Mouse (Mus musculus) lung, postnatal 0 days (tissue): ENCODE data around the gene Rd3l. TPM values are rescaled to one million over a fixed set of nuclear protein-coding genes. Genes with fewer than 3 reads are reported as not detected.

Source experiments
- ATAC-seq: fragments of 200-750 bp; cut with Nextera tagmentation; 2 replicates; pipeline ENCODE4 v1.8.0; 2017; ENCODE audit warnings: moderate library complexity
- DNase-seq: peaks from one replicate; pipeline ENCODE4 v3.0.0-alpha.2; 2016; ENCODE audit warnings: low spot score
- H3K27ac ChIP-seq: fragments of 300-500 bp; sonication (generic); 2 replicates; pipeline ENCODE4 v1.5.1; 2014; ENCODE audit warnings: antibody characterized with exemption, mild to moderate bottlenecking, low read length, mixed read lengths
- H3K27me3 ChIP-seq: fragments of 300-500 bp; sonication (generic); replicated peaks from 2 replicates; pipeline ENCODE4 v1.6.1; 2014; ENCODE audit warnings: low read length, mixed read lengths; ENCODE audit not compliant: insufficient read depth
- H3K36me3 ChIP-seq: fragments of 300-500 bp; sonication (generic); 2 replicates; pipeline ENCODE4 v1.6.1; 2014; ENCODE audit warnings: low read length, mixed read lengths; ENCODE audit not compliant: insufficient read depth
- H3K4me1 ChIP-seq: fragments of 300-500 bp; sonication (generic); 2 replicates; pipeline ENCODE4 v1.6.1; 2014; ENCODE audit warnings: antibody characterized with exemption, low read depth, low read length, mixed read lengths; ENCODE audit not compliant: insufficient read depth
- H3K4me2 ChIP-seq: fragments of 300-500 bp; sonication (generic); replicated peaks from 2 replicates; pipeline ENCODE4 v1.6.1; 2014; ENCODE audit warnings: low read depth, mild to moderate bottlenecking, low read length, moderate library complexity, mixed read lengths
- H3K4me3 ChIP-seq: fragments of 300-500 bp; sonication (generic); 2 replicates; pipeline ENCODE4 v1.5.1; 2014; ENCODE audit warnings: low read depth, low read length
- H3K9ac ChIP-seq: fragments of 300-500 bp; sonication (generic); replicated peaks from 2 replicates; pipeline ENCODE4 v1.6.1; 2014; ENCODE audit warnings: low read depth, mild to moderate bottlenecking
- H3K9me3 ChIP-seq: fragments of 300-500 bp; sonication (generic); 2 replicates; pipeline ENCODE4 v1.6.1; 2016; ENCODE audit warnings: low read length, mixed read lengths
- CTCF ChIP-seq: IDR thresholded peaks from 2 replicates; pipeline ENCODE4 v1.5.1; 2016; ENCODE audit warnings: antibody characterized with exemption, mild to moderate bottlenecking
- EP300 ChIP-seq: IDR thresholded peaks from 2 replicates; pipeline ENCODE4 v1.6.1; 2016; ENCODE audit warnings: antibody characterized with exemption, mild to moderate bottlenecking, control low read depth
- WGBS: fragments of 180-500 bp; shearing (Covaris S2); extraction: QIAGEN DNeasy Blood & Tissue Kit; methylation state at CpG from one replicate; pipeline ENCODE4 v1.1.7; 2014; 5-methylcytosine and 5-hydroxymethylcytosine counted together
- polyA plus RNA-seq: library from polyadenylated mRNA; unstranded; fragments of >200 nt; fragmentation: Nextera tagmentation; extraction: Ambion mirVana; gene quantifications from 2 replicates; pipeline ENCODE4 v1.2.1, GENCODE M21; 2015

The Rd3l gene
- polyA plus RNA-seq, 1 experiment from 2014 or later = not detected

DNA sequence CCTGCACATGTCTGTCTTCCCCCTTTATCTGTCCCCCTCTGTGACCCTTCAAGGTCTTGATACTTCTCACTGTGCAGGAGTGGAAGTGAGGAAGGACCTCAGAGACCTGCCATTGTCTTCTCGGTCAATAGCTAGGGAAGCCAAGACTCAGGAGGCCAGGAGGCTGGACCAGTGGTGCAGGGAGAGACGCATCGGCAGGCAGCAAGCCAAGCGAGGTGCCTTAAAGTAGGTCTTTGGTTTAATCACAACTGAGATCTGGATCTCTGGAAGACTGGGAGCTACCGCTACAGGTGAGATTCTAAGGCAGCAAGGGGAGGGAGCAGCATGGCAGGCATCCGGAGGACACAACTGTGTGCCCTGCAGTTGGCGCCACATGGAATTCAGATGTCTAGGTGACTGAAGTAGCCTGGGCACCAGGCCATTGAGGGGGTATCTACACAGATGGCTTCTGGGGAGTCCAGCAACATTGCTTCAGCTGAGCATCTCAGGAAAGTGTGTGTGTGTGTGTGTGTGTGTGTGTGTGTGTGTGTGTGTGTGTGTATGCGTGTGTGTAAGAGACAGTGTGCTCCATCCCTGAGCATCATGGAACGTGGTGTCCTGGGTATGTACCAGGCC, 49.6 kb downstream of the Rd3l start:
- H3K27ac ChIP-seq = no peak overlapping the region
- H3K9me3 ChIP-seq = no peaks in the 10 kb centered on the region
- H3K4me3 ChIP-seq = no peak overlapping the region
- peaks cover 27% of the 10 kb centered on the region for H3K4me1 ChIP-seq
- ATAC-seq (no peak), DNase-seq (no peak)
- TF ChIP-seq EP300 = no peak
- no peak for TF ChIP-seq CTCF
- H3K4me2 ChIP-seq = no peak overlapping the region
- H3K9ac ChIP-seq = no peak overlapping the region
- WGBS = 73% methylated on average over 8 of the region's 9 CpGs
- no peaks in the 10 kb centered on the region for H3K27me3 ChIP-seq
- no peaks in the 10 kb centered on the region for H3K36me3 ChIP-seq

Other genes starting within 250 kb of the Rd3l start
- 86.1 and 89.6 TPM in 2 replicates for gene Klc1, start 222.5 kb downstream of the Rd3l start, polyA plus RNA-seq
- gene Xrcc3, start 167.4 kb downstream of the Rd3l start, polyA plus RNA-seq = 1.8 and 2.1 TPM in 2 replicates
- gene Zfyve21, start 167.1 kb downstream of the Rd3l start, polyA plus RNA-seq = 160 and 163 TPM in 2 replicates
- gene Ppp1r13b, start 73.2 kb downstream of the Rd3l start, polyA plus RNA-seq = 21.8 and 22.7 TPM in 2 replicates
- 400 and 463 TPM in 2 replicates for gene Atp5mpl, start 14.3 kb downstream of the Rd3l start, polyA plus RNA-seq
- gene Tdrd9, start 9.8 kb downstream of the Rd3l start, polyA plus RNA-seq = 0.02 and 0.05 TPM in 2 replicates
- gene Aspg, start 125.4 kb upstream of the Rd3l start, polyA plus RNA-seq = 2.5 and 2.6 TPM in 2 replicates
- 2.9 and 3.0 TPM in 2 replicates for gene Kif26a, start 164.9 kb upstream of the Rd3l start, polyA plus RNA-seq